Mouse (Mus musculus): ENCODE measurements at regions not wholly inside any gene's neighbourhood (a gene's known extent, or its start where the extent isn't known, plus 50 kb on each side); places are given as distances from the start of the nearest gene placed in this dataset.

DNA sequence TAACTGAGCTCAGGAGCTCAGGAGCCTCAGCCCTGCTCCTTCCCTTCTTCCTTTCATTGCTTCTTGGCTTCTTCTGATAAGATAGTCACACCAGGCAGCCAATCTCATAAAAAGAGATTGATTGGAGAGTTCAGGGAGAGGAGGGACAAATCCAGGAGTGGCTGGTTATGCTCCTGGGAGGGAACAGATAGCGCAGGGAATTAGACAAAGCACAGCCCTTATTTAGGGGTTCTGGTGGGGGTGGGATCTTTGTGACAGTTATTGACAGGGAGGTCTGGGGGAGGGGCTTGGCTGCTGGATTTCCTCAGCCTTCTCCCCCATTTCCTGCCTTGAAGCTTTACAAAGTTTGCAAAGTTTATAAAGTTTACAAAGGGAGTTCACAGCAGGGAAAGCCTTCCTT lies 117.7 kb upstream of the Zc3h12c start:
- Histone ChIP-seq H3K9ac (no peak overlapping the region), H3K27ac (no peak overlapping the region), H3K4me1 (peaks cover 7% of the 10 kb centered on the region), H3K4me3 (replicated peaks) (no peak overlapping the region), H3K27me3 (peaks cover 14% of the 10 kb centered on the region; the same call in 1 of the 2 replicates), H3K9me3 (replicated peaks) (no peaks in the 10 kb centered on the region), H3K36me3 (no peaks in the 10 kb centered on the region), H3K4me2 (no peak overlapping the region)
- no peak for ATAC-seq (replicated peaks; ENCODE audit: low FRiP score)
- 18% methylated on average over 1 of the region's 1 CpGs for WGBS

DNA sequence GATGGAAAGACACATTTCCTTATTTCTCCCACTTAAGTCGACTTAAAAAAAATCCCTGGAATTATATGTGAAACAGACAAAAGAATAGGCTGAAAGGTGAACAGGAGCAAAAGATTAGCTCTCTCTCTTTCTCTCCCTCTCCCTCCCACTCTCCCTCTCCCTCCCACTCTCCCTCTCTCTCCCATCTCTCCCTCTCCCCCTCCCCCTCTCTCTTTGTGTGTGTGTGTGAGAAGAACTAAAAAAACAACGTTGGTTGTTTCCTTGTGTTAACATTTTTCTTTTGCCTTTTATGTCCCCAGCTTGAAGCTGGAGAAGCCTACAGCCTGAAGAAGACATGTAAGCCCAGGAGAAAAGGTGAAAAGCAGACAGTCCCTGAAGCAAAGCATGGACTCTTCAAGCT lies 115.2 kb upstream of the Zc3h12c start:
- H3K27me3 ChIP-seq, result peaks cover 7% of the 10 kb centered on the region; the same call in 1 of the 2 replicates
- no peak overlapping the region for H3K4me3 ChIP-seq (replicated peaks)
- peaks cover 7% of the 10 kb centered on the region for H3K4me1 ChIP-seq
- no peak overlapping the region for H3K4me2 ChIP-seq
- no peak for ATAC-seq (replicated peaks; ENCODE audit: low FRiP score)
- 21% methylated on average over 2 of the region's 2 CpGs for WGBS
- H3K36me3 ChIP-seq, result no peaks in the 10 kb centered on the region
- no peaks in the 10 kb centered on the region for H3K9me3 ChIP-seq (replicated peaks)
- H3K9ac ChIP-seq, result no peak overlapping the region
- no peak overlapping the region for H3K27ac ChIP-seq

DNA sequence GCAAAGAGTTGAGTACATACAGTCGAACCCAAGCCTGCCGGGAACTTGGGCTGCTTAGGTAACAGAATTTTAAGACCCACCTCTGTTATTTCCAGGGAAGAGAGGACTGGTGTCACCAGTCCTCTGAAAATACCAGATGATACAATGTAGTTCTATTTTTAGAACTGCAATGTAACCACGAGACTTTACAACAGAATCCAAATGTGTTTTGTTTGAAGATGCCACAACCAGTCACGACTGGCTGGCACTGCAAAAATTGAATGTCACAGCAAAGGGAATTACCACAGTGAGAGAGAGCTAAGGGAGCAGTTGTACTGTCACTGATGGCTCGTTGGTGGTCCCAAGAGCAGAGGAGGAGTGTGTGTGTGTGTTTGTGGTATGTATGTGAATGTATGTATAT lies 112.6 kb upstream of the Zc3h12c start:
- no peaks in the 10 kb centered on the region for H3K27me3 ChIP-seq
- WGBS, result 69% methylated on average over 5 of the region's 5 CpGs
- no peak overlapping the region for H3K4me2 ChIP-seq

DNA sequence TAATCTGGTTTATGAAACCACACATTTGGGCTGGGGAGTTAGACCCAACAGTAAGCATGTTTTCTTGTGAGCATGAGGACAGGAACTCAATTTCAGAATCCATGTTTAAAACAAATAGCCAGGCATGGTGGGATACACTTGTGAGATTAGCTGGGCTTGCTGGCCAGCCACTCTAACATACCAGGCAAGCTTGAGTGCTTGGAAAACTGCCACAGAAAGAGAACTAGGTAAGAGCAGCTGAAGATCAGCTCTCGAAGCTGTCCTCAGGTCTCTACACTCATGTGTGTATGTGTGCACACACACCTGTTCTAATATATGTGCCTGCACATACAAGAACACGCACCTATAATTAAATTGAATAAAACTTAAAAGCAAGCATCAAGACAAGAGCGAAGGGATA lies 112.2 kb upstream of the Zc3h12c start:
- Histone ChIP-seq H3K4me3 (replicated peaks) (no peak overlapping the region), H3K9ac (no peak overlapping the region), H3K36me3 (no peaks in the 10 kb centered on the region), H3K9me3 (replicated peaks) (no peaks in the 10 kb centered on the region), H3K4me2 (no peak overlapping the region), H3K27me3 (no peaks in the 10 kb centered on the region), H3K4me1 (no peaks in the 10 kb centered on the region), H3K27ac (no peak overlapping the region)
- WGBS, result 90% methylated on average over 3 of the region's 3 CpGs
- ATAC-seq (replicated peaks; ENCODE audit: low FRiP score), result no peak

More for the DNA sequence above, 112.6 kb upstream of the Zc3h12c start:
- Histone ChIP-seq H3K4me3 (replicated peaks) (no peak overlapping the region), H3K36me3 (no peaks in the 10 kb centered on the region), H3K4me1 (peaks cover 1% of the 10 kb centered on the region), H3K27ac (no peak overlapping the region), H3K9ac (no peak overlapping the region), H3K9me3 (replicated peaks) (no peaks in the 10 kb centered on the region)
- no peak for ATAC-seq (replicated peaks; ENCODE audit: low FRiP score)

DNA sequence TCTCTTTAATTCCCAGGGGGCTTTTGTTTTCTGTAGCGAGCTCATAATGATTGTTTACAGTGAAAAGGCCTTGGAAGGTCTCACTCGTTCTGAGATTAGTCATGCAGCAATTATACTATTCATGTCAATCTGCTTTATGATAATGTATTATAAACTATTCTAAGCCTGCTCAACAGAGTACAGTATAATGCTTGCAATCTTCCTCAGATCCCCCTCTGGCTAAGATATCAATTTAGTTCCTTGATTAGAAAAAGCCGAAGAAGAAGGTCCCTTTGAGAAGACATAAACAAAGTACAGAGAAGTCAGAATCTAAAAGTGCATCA lies 110.3 kb upstream of the Zc3h12c start:
- H3K4me3 ChIP-seq (replicated peaks), result no peak overlapping the region
- H3K9ac ChIP-seq, result no peak overlapping the region
- no peaks in the 10 kb centered on the region for H3K4me1 ChIP-seq
- no peaks in the 10 kb centered on the region for H3K9me3 ChIP-seq (replicated peaks)
- WGBS, result 61% methylated on average over 3 of the region's 3 CpGs
- H3K27me3 ChIP-seq, result no peaks in the 10 kb centered on the region
- ATAC-seq (replicated peaks; ENCODE audit: low FRiP score), result no peak
- no peak overlapping the region for H3K4me2 ChIP-seq
- no peak overlapping the region for H3K27ac ChIP-seq
- no peaks in the 10 kb centered on the region for H3K36me3 ChIP-seq

DNA sequence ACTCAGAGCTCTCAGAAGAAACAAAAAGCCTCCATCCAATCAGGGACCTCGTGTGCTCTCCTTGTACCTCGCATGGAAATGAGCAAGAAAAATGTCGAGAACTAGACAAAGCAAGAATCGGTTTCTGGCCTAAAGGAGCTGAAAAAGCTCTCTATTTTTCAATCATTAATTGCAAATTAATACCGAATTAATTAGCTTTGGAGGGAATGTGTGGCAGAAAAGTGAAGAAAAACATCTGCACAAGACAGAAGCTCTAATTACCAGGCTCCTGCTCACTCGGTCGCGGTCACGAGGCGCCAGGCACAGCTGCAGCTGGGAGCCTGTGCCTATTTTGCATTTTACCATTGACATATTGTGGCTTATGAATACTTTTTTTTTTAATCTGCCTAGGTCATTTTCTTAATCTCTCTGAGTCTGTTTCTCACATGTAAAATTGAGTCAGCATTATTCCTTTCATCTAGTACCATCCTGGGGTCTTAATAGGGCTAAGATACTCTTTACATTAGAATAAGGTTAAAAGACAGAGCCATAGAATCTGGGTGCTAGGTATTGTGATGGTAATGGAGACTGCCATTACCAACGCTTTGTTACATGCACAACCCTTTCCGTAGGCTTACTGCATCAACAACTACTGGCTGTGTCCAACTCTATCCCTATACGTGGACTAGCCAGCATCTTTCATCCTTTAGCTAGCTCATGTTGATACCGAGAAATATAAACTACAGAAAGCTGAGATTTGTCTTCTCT lies 109.8 kb upstream of the Zc3h12c start:
- no peak for ATAC-seq (replicated peaks; ENCODE audit: low FRiP score)
- no peak overlapping the region for H3K9ac ChIP-seq
- 37% methylated on average over 14 of the region's 14 CpGs for WGBS
- no peaks in the 10 kb centered on the region for H3K4me1 ChIP-seq
- no peaks in the 10 kb centered on the region for H3K9me3 ChIP-seq (replicated peaks)
- H3K4me2 ChIP-seq, result no peak overlapping the region
- no peak overlapping the region for H3K4me3 ChIP-seq (replicated peaks)
- no peaks in the 10 kb centered on the region for H3K36me3 ChIP-seq
- H3K27me3 ChIP-seq, result no peaks in the 10 kb centered on the region
- no peak overlapping the region for H3K27ac ChIP-seq

DNA sequence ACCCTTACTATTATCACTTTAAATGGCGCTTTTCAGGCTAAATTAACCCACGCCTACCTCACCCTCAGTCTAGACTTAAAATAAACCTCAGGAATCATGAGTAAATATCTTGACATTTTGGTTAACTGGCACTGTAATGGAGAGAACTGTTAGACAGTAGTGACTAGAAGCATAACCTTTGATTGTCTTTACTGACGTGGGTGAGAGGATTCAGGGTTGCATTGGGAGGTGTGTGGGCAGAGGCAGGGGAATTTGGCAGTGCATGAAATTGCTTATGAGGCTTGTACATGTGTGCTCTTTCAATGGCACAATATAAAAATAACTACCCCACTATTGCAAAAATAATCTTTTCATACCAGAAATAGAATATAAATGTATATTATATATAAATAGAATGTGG lies 105.6 kb upstream of the Zc3h12c start:
- no peak overlapping the region for H3K9ac ChIP-seq
- no peak for ATAC-seq (replicated peaks; ENCODE audit: low FRiP score)
- no peak overlapping the region for H3K4me2 ChIP-seq
- no peaks in the 10 kb centered on the region for H3K36me3 ChIP-seq
- no peak overlapping the region for H3K27ac ChIP-seq
- 72% methylated on average over 3 of the region's 3 CpGs for WGBS
- H3K27me3 ChIP-seq, result no peaks in the 10 kb centered on the region
- no peaks in the 10 kb centered on the region for H3K9me3 ChIP-seq (replicated peaks)
- no peak overlapping the region for H3K4me3 ChIP-seq (replicated peaks)
- no peaks in the 10 kb centered on the region for H3K4me1 ChIP-seq

DNA sequence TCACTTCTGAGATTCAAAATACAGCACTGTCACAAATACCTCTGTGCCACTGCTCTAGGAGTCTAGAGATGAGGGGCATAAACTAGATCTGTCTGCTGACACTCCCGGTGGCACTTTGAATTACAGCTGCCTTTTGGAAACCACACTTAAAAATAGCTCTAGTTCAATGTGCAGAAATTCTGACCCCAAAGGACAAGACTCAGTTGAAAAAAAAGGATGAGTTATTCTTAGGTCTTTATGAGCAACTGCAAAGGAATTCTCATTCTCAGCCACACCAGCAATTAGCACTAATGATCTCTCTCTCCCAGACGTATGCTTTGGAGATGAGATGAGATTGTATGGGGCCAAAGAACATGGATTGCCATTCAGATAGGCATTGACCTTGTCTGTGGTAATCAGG lies 104.3 kb upstream of the Zc3h12c start:
- Histone ChIP-seq H3K36me3 (no peaks in the 10 kb centered on the region), H3K4me3 (replicated peaks) (no peak overlapping the region), H3K9ac (no peak overlapping the region), H3K4me1 (no peaks in the 10 kb centered on the region), H3K27me3 (no peaks in the 10 kb centered on the region), H3K4me2 (no peak overlapping the region), H3K27ac (no peak overlapping the region), H3K9me3 (replicated peaks) (no peaks in the 10 kb centered on the region)
- no peak for ATAC-seq (replicated peaks; ENCODE audit: low FRiP score)
- 79% methylated on average over 2 of the region's 2 CpGs for WGBS

DNA sequence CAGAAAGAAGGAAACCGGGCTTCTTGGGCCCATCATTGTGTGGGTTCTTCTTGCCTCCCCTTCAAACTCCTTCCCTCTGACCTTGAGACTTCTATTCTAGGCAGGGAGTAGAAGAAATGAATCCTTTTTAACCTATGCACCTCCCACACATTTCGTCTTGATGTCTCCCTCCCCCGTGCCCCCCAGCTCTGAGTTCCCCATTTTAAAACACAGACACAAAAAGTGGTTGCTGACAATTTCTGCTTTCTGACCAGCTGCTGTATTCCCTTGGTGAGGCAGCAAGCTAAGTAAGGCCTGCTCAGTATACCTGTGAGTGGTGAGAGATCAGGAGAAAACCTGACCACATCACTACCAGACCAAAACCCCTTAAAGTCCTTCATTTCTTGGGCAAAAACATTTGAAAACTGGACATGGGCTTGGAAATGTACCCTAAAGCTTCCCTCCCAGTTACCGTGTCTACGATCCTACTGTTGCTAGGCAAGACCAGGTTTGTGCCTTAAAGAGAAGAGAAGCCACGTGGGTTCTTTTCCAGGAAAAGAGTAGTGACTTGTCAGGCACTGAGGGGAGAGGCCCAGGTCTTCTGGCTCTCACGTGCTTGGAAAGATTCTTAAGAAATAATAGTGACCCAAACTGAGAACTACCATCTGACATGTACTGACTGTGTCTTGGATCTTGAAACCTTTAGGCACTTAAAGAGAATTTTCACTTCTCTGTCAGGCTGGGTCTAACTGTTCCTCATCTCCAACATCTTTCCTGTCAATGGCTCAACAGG lies 103.2 kb upstream of the Zc3h12c start:
- Histone ChIP-seq H3K4me2 (no peak overlapping the region), H3K27me3 (no peaks in the 10 kb centered on the region), H3K36me3 (no peaks in the 10 kb centered on the region), H3K9ac (no peak overlapping the region), H3K4me1 (no peaks in the 10 kb centered on the region), H3K9me3 (replicated peaks) (no peaks in the 10 kb centered on the region), H3K4me3 (replicated peaks) (no peak overlapping the region), H3K27ac (no peak overlapping the region)
- no peak for ATAC-seq (replicated peaks; ENCODE audit: low FRiP score)
- 86% methylated on average over 7 of the region's 7 CpGs for WGBS

DNA sequence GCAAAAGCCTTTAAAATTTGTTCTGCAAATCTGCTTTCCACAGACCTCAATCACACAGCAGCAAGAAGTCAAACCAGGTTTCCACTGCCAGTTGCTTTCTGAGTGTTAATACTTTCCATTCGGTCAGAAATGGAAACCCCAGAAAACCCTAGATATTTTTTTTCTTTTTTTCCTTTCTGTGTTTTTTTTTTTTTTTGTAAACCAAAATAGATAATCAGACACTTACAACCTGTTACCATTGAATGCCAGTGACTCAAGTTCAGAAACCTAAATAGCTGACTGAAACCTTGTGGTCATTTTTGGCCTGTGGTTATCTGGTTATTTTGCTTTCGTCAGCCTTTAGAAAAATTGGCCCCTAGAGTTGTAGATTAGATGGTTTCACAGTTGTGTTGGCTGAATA lies 93.2 kb upstream of the Zc3h12c start:
- WGBS, result 91% methylated on average over 2 of the region's 2 CpGs
- no peak for ATAC-seq (replicated peaks; ENCODE audit: low FRiP score)
- H3K27me3 ChIP-seq, result no peaks in the 10 kb centered on the region

DNA sequence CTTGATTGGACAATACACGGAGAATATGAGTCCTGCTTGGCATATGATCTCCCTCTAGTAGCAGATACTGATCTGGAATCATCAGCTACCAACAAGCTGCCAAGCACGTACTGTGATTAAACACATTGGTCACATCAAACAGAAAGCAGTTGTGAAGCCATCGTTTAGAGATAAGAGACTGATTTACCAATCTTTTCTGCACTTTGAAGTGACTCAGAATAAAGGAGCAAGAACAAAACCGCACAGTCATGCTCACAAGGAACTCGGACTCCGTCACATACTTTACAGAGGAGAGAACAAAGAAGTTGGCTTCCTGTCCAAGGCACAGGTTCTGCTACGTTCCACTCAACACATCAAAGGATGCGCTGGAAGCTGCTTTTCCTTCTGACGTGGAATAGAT lies 91.1 kb upstream of the Zc3h12c start:
- Histone ChIP-seq H3K4me1 (no peaks in the 10 kb centered on the region), H3K4me2 (no peak overlapping the region), H3K4me3 (replicated peaks) (no peak overlapping the region), H3K27ac (no peak overlapping the region), H3K27me3 (no peaks in the 10 kb centered on the region), H3K9me3 (replicated peaks) (no peaks in the 10 kb centered on the region), H3K9ac (no peak overlapping the region), H3K36me3 (no peaks in the 10 kb centered on the region)
- ATAC-seq (replicated peaks; ENCODE audit: low FRiP score), result no peak
- WGBS, result 68% methylated on average over 9 of the region's 9 CpGs

More for the DNA sequence above, 93.2 kb upstream of the Zc3h12c start:
- Histone ChIP-seq H3K4me2 (no peak overlapping the region), H3K27ac (no peak overlapping the region), H3K4me1 (no peaks in the 10 kb centered on the region), H3K36me3 (no peaks in the 10 kb centered on the region), H3K4me3 (replicated peaks) (no peak overlapping the region), H3K9ac (no peak overlapping the region), H3K9me3 (replicated peaks) (no peaks in the 10 kb centered on the region)

DNA sequence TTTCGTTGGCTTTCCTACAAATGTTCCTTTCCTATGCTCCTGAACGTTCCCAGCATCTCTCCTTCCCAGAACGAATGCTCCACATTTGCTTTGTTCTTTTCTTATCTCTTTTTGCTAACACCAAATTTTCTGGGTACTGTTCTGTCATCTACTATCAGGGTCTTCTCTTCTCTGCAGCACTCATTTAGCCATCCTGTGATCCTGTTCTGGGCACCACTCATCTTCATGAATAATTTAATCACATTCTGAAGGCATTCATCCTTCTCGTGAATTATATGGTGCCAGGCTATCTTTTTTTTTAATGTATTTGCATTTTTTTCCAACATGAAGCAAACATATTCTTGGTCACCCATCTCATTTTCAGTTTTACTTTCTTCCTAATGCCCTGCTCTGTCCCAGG lies 87.3 kb upstream of the Zc3h12c start:
- Histone ChIP-seq H3K9ac (no peak overlapping the region), H3K4me3 (replicated peaks) (no peak overlapping the region), H3K4me1 (no peaks in the 10 kb centered on the region), H3K4me2 (no peak overlapping the region), H3K36me3 (no peaks in the 10 kb centered on the region), H3K9me3 (replicated peaks) (no peaks in the 10 kb centered on the region), H3K27me3 (no peaks in the 10 kb centered on the region), H3K27ac (no peak overlapping the region)
- 79% methylated on average over 4 of the region's 4 CpGs for WGBS
- ATAC-seq (replicated peaks; ENCODE audit: low FRiP score), result no peak

DNA sequence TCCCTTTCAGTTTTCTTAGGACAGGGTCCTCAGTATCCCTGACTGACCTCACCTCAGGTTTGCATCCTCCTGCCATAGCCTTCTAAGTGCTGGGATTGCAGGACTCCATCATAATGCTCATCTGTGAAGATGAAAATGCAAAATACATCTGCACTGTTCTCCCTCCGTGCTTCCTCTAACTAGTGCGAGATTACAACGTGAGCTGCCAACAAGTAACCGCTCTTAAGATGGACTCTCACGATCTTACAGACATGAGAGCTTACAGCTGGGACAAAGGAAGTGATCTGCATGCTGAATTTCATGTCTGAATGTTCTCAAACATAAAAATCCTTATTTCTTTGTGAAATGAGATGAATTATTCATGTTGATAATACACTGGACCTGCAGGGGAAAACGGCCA lies 86.1 kb upstream of the Zc3h12c start:
- Histone ChIP-seq H3K4me2 (no peak overlapping the region), H3K27me3 (no peaks in the 10 kb centered on the region), H3K4me1 (no peaks in the 10 kb centered on the region), H3K36me3 (no peaks in the 10 kb centered on the region), H3K9ac (no peak overlapping the region), H3K9me3 (replicated peaks) (no peaks in the 10 kb centered on the region), H3K4me3 (replicated peaks) (no peak overlapping the region), H3K27ac (no peak overlapping the region)
- ATAC-seq (replicated peaks; ENCODE audit: low FRiP score), result no peak
- 73% methylated on average over 6 of the region's 6 CpGs for WGBS
